Mouse (Mus musculus) hindbrain, embryonic 14.5 days (tissue): ENCODE data around the gene Arl1. TPM values are rescaled to one million over a fixed set of nuclear protein-coding genes. Genes with fewer than 3 reads are reported as not detected.
"Not testable (repeated sequence)": the region's sequence is repeated elsewhere in the genome, so short reads cannot be mapped to it uniquely, and the experiment has no call there.

Source experiments
- ATAC-seq: fragments of 200-750 bp; cut with Nextera tagmentation; 2 replicates; pipeline ENCODE4 v1.8.0; 2017; ENCODE audit warnings: moderate number of reproducible peaks, mild to moderate bottlenecking, moderate TSS enrichment, moderate library complexity; ENCODE audit not compliant: low FRiP score
- DNase-seq: peaks from one replicate; pipeline ENCODE4 v3.0.0-alpha.2; 2015; ENCODE audit warnings: low spot score
- H3K27ac ChIP-seq: fragments of 300-500 bp; sonication (generic); 2 replicates; pipeline ENCODE4 v1.5.1; 2014; ENCODE audit warnings: mild to moderate bottlenecking, moderate library complexity
- H3K27me3 ChIP-seq: fragments of 300-500 bp; sonication (generic); 2 replicates; pipeline ENCODE4 v1.6.1; 2014; ENCODE audit warnings: mild to moderate bottlenecking, low read length, mixed read lengths; ENCODE audit not compliant: control insufficient read depth, insufficient read depth
- H3K36me3 ChIP-seq: fragments of 300-500 bp; sonication (generic); replicated peaks from 2 replicates; pipeline ENCODE4 v1.6.1; 2014; ENCODE audit not compliant: control insufficient read depth, insufficient read depth
- H3K4me1 ChIP-seq: fragments of 300-500 bp; sonication (generic); replicated peaks from 2 replicates; pipeline ENCODE4 v1.6.1; 2014; ENCODE audit warnings: antibody characterized with exemption, low read length, mixed read lengths; ENCODE audit not compliant: control insufficient read depth, insufficient read depth
- H3K4me2 ChIP-seq: fragments of 300-500 bp; sonication (generic); replicated peaks from 2 replicates; pipeline ENCODE4 v1.6.1; 2014; ENCODE audit warnings: mild to moderate bottlenecking, moderate library complexity
- H3K4me3 ChIP-seq: fragments of 300-500 bp; sonication (generic); replicated peaks from 2 replicates; pipeline ENCODE4 v1.5.1; 2014; ENCODE audit warnings: mild to moderate bottlenecking, low read length
- H3K9ac ChIP-seq: fragments of 300-500 bp; sonication (generic); 2 replicates; pipeline ENCODE4 v1.6.1; 2014
- H3K9me3 ChIP-seq: fragments of 300-500 bp; sonication (generic); 2 replicates; pipeline ENCODE4 v1.6.1; 2016; ENCODE audit warnings: low read length; ENCODE audit not compliant: control insufficient read depth
- WGBS: fragments of 180-500 bp; shearing (Covaris S2); extraction: QIAGEN DNeasy Blood & Tissue Kit; methylation state at CpG from one replicate; pipeline ENCODE4 v1.1.7; 2014; 5-methylcytosine and 5-hydroxymethylcytosine counted together
- polyA plus RNA-seq: library from polyadenylated mRNA; unstranded; fragments of >200 nt; fragmentation: Nextera tagmentation; extraction: Ambion mirVana; gene quantifications from 2 replicates; pipeline ENCODE4 v1.2.1, GENCODE M21; 2014

Arl1 gene
- polyA plus RNA-seq, 1 experiment from 2014 or later: 153 TPM

- Histone ChIP-seq H3K27ac (no peak overlapping the region), H3K4me2 (no peak overlapping the region), H3K9ac (no peak overlapping the region), H3K36me3 (peaks cover 70% of the 10 kb centered on the region), H3K27me3 (no peaks in the 10 kb centered on the region), H3K4me1 (no peaks in the 10 kb centered on the region), H3K9me3 (no peaks in the 10 kb centered on the region), H3K4me3 (no peak overlapping the region)
- 87% methylated on average over 1 of the region's 1 CpGs for whole genome bisulfite sequencing
- no peak for ATAC-seq
- DNase-seq: no peak
Measured at GRCm38 (mm10) chr10:88739818-88740217, 9.2 kb downstream of the Arl1 start.

- Histone ChIP-seq H3K4me3 (no peak overlapping the region), H3K4me1 (no peaks in the 10 kb centered on the region), H3K36me3 (peaks cover 77% of the 10 kb centered on the region), H3K9me3 (no peaks in the 10 kb centered on the region), H3K4me2 (no peak overlapping the region), H3K27me3 (no peaks in the 10 kb centered on the region), H3K27ac (no peak overlapping the region), H3K9ac (no peak overlapping the region)
- WGBS: 91% methylated on average over 5 of the region's 5 CpGs
- no peak for DNase-seq
- no peak for ATAC-seq
Measured at GRCm38 (mm10) chr10:88740781-88741180, 10.1 kb downstream of the Arl1 start.

GRCm38 (mm10) chr10:88741426-88741825 is 10.8 kb downstream of the Arl1 start:
- WGBS: 89% methylated on average over 2 of the region's 2 CpGs
- no peak for ATAC-seq
- H3K36me3 ChIP-seq: peaks cover 73% of the 10 kb centered on the region

GRCm38 (mm10) chr10:88761524-88762212 is 31.0 kb downstream of the Arl1 start:
- ATAC-seq (no peak), DNase-seq (no peak)
- H3K27me3 ChIP-seq: no peaks in the 10 kb centered on the region
- H3K4me1 ChIP-seq: no peaks in the 10 kb centered on the region
- no peak overlapping the region for H3K27ac ChIP-seq
- H3K36me3 ChIP-seq: peaks cover 93% of the 10 kb centered on the region
- no peaks in the 10 kb centered on the region for H3K9me3 ChIP-seq
- H3K4me2 ChIP-seq: no peak overlapping the region
- H3K9ac ChIP-seq: no peak overlapping the region
- WGBS: 98% methylated on average over 13 of the region's 13 CpGs
- H3K4me3 ChIP-seq: no peak overlapping the region

More at GRCm38 (mm10) chr10:88741426-88741825, 10.8 kb downstream of the Arl1 start:
- Histone ChIP-seq H3K27me3 (no peaks in the 10 kb centered on the region), H3K9ac (no peak overlapping the region), H3K27ac (no peak overlapping the region), H3K4me3 (no peak overlapping the region), H3K4me2 (no peak overlapping the region), H3K4me1 (no peaks in the 10 kb centered on the region), H3K9me3 (no peaks in the 10 kb centered on the region)
- no peak for DNase-seq

GRCm38 (mm10) chr10:88765431-88766142 is 34.9 kb downstream of the Arl1 start:
- no peak overlapping the region for H3K4me2 ChIP-seq
- ATAC-seq: no peak
- no peaks in the 10 kb centered on the region for H3K27me3 ChIP-seq
- no peaks in the 10 kb centered on the region for H3K9me3 ChIP-seq
- no peak overlapping the region for H3K9ac ChIP-seq
- H3K4me3 ChIP-seq: no peak overlapping the region
- WGBS: 95% methylated on average over 15 of the region's 15 CpGs
- DNase-seq: no peak
- no peaks in the 10 kb centered on the region for H3K4me1 ChIP-seq
- peaks cover 92% of the 10 kb centered on the region for H3K36me3 ChIP-seq
- H3K27ac ChIP-seq: no peak overlapping the region

- DNase-seq: no peak
- Histone ChIP-seq H3K36me3 (peaks cover 92% of the 10 kb centered on the region), H3K4me2 (no peak overlapping the region), H3K27me3 (no peaks in the 10 kb centered on the region), H3K4me3 (no peak overlapping the region), H3K27ac (no peak overlapping the region), H3K4me1 (no peaks in the 10 kb centered on the region), H3K9me3 (no peaks in the 10 kb centered on the region), H3K9ac (no peak overlapping the region)
- WGBS: 98% methylated on average over 5 of the region's 5 CpGs
- no peak for ATAC-seq
Measured at GRCm38 (mm10) chr10:88768961-88769360, 38.3 kb downstream of the Arl1 start.

- H3K4me3 ChIP-seq: no peak overlapping the region
- ATAC-seq (no peak), DNase-seq (no peak)
- H3K9me3 ChIP-seq: no peaks in the 10 kb centered on the region
- 95% methylated on average over 7 of the region's 7 CpGs for WGBS
- H3K27me3 ChIP-seq: no peaks in the 10 kb centered on the region
- no peak overlapping the region for H3K4me2 ChIP-seq
- H3K27ac ChIP-seq: no peak overlapping the region
- no peak overlapping the region for H3K9ac ChIP-seq
- H3K36me3 ChIP-seq: peaks cover 88% of the 10 kb centered on the region
- H3K4me1 ChIP-seq: no peaks in the 10 kb centered on the region
Measured at GRCm38 (mm10) chr10:88769676-88770075, 39.0 kb downstream of the Arl1 start.

GRCm38 (mm10) chr10:88772965-88773364 is 42.3 kb downstream of the Arl1 start:
- not testable (repeated sequence) for H3K27ac ChIP-seq, H3K4me1 ChIP-seq, H3K4me3 ChIP-seq, ATAC-seq, H3K27me3 ChIP-seq, DNase-seq, H3K9me3 ChIP-seq, H3K9ac ChIP-seq, H3K4me2 ChIP-seq
- 89% methylated on average over 5 of the region's 5 CpGs for WGBS
- H3K36me3 ChIP-seq: peaks cover 85% of the 10 kb centered on the region

GRCm38 (mm10) chr10:88776206-88776605 is 45.5 kb downstream of the Arl1 start:
- no peak overlapping the region for H3K9ac ChIP-seq
- no peaks in the 10 kb centered on the region for H3K9me3 ChIP-seq
- no peaks in the 10 kb centered on the region for H3K4me1 ChIP-seq
- H3K27me3 ChIP-seq: no peaks in the 10 kb centered on the region
- H3K27ac ChIP-seq: no peak overlapping the region
- no peak overlapping the region for H3K4me2 ChIP-seq
- H3K4me3 ChIP-seq: no peak overlapping the region
- WGBS: 93% methylated on average over 6 of the region's 6 CpGs
- peaks cover 74% of the 10 kb centered on the region for H3K36me3 ChIP-seq
- ATAC-seq (no peak), DNase-seq (no peak)
